Mouse (Mus musculus) megakaryocyte, embryonic 14.5 days (primary cell): Measurements from ENCODE around the gene Ikzf2. TPM values are rescaled to one million over a fixed set of nuclear protein-coding genes. Genes with fewer than 3 reads are reported as not detected.

Experiments used
- H3K27me3 ChIP-seq: replicated peaks from 2 replicates; pipeline ENCODE3; 2012; ENCODE audit warnings: inconsistent platforms
- H3K36me3 ChIP-seq: replicated peaks from 2 replicates; pipeline ENCODE3; 2012; ENCODE audit warnings: low read length, inconsistent platforms, mixed read lengths
- H3K4me1 ChIP-seq: 2 replicates; pipeline ENCODE4 v1.6.1; 2012; ENCODE audit warnings: inconsistent platforms
- H3K4me3 ChIP-seq: replicated peaks from 2 replicates; pipeline ENCODE3; 2012; ENCODE audit warnings: moderate library complexity, mild to moderate bottlenecking, inconsistent platforms
- H3K9me3 ChIP-seq: 2 replicates; pipeline ENCODE4 v1.6.1; 2012; ENCODE audit warnings: inconsistent platforms
- FLI1 ChIP-seq: IDR thresholded peaks from 2 replicates; pipeline ENCODE4 v1.6.1; 2012; ENCODE audit warnings: low read length, inconsistent platforms, mixed read lengths
- GATA1 ChIP-seq: IDR thresholded peaks from 3 replicates; pipeline ENCODE4 v1.6.1; 2012; ENCODE audit warnings: mixed read lengths, low read length, inconsistent platforms, borderline replicate concordance
- polyA plus RNA-seq: library from polyadenylated mRNA; stranded (reverse); fragments of >175 nt; gene quantifications from 2 replicates; pipeline ENCODE4 v1.2.3, GENCODE M21; 2012; ENCODE audit warnings: low replicate concordance; ENCODE audit not compliant: insufficient read depth

Gene Ikzf2
- polyA plus RNA-seq, 1 experiment: 1.7 TPM

DNA sequence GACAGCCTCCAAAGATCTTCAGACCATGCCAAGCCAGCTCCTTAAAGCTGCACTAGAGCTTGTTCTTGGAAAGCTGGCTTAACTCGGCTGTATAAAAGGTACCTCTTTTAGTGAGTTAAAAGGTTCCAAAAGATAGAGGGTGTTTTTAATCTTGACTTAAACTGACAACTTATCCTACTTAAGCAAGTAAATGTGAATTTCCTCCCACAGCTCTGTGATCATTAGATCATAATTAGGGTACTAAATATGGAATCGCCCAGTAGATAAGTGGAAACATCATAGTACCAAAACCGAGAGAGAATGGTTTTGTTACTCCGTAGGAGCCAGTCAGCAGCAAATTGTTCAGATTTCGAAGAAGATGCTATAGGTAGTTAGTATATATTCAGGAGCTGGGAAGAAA lies 187.4 kb downstream of the Ikzf2 start:
- TF ChIP-seq FLI1 (no peak), GATA1 (no peak)
- Histone ChIP-seq H3K36me3 (no peaks in the 10 kb centered on the region), H3K27me3 (no peaks in the 10 kb centered on the region), H3K4me3 (no peak overlapping the region), H3K4me1 (peaks cover 21% of the 10 kb centered on the region), H3K9me3 (no peaks in the 10 kb centered on the region)

DNA sequence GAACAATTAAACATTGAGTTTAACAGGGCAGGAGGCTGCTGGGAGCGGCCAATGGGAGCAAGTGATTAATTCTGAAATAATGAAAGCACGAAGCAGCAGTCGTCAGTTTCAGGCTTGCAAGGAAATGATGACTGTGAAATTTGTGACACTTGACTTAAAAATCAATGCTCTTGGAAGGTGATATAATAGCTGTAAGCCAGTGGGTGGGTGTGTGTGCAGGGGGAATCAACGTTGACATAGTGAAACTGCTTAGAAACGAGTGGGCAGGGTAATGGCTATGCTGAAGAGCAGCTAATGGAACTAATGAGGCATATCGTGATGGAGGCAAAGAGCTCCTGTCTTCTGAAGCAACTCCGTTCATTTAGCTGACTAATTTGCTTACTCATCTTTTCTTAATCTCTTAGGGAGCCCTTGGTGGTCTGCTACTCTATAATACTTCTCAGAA lies 188.2 kb downstream of the Ikzf2 start:
- Histone ChIP-seq H3K9me3 (no peaks in the 10 kb centered on the region), H3K27me3 (no peaks in the 10 kb centered on the region), H3K36me3 (no peaks in the 10 kb centered on the region), H3K4me3 (peak overlapping the region; percentile 86), H3K4me1 (peaks cover 21% of the 10 kb centered on the region)
- no peak for TF ChIP-seq FLI1
- TF ChIP-seq GATA1: no peak

DNA sequence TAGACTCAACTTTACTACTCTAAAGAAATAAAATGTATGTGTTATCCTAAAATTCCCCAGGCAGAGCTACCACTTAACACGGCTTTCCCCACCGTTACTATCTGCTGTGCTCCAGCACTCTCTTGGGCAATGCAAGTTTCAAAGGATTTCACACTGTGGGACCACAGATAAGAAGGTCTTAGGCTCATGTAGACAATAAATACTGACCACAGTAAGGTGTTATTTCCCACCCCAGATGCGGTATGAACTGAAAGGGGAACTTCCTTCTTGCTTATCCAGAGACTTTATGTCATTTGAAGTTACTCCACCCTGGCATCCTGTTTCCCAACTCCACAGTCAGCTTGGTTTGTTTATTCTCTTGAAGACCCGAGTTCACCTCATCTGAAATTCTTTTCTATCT lies 191.0 kb downstream of the Ikzf2 start:
- H3K4me1 ChIP-seq: peaks cover 26% of the 10 kb centered on the region
- H3K4me3 ChIP-seq: no peak overlapping the region
- no peaks in the 10 kb centered on the region for H3K36me3 ChIP-seq
- H3K27me3 ChIP-seq: no peaks in the 10 kb centered on the region
- no peaks in the 10 kb centered on the region for H3K9me3 ChIP-seq
- TF ChIP-seq GATA1: no peak
- TF ChIP-seq FLI1: no peak

DNA sequence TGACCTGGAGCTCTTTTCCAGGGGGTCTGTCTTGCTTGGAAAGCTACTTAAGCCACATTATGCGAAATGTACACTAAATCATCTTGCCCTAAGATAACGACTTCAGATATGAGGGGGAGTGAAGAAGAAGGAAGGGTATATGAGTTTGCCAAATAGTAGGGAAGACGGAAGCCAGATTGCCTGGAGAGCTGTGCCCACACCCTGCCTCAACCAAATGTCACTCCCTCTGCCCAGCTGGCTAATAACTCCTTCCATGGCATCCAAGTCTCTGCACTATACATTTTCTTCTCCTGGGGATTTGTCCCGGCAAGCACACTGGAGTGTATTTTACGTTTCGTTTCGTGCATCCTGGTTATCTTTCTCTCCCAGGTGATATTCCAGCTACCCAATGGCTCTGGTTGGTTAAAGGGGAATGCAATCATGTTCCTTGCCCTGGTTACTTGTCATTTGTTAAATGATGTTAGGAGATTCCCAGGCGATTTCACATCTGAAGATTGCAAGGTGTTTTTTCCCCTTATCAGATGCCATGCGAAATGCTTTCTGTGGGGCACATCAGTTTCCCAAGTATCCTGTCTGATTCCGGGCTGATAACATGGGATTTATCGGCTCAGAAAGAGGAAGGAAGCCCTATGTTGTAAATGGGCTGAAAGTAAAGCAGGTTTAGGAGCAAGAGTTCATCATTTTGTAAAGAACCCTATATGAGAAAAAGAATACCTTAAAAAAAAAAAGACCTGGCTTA lies 193.6 kb downstream of the Ikzf2 start:
- no peak for TF ChIP-seq FLI1
- TF ChIP-seq GATA1: no peak
- H3K4me3 ChIP-seq: no peak overlapping the region

DNA sequence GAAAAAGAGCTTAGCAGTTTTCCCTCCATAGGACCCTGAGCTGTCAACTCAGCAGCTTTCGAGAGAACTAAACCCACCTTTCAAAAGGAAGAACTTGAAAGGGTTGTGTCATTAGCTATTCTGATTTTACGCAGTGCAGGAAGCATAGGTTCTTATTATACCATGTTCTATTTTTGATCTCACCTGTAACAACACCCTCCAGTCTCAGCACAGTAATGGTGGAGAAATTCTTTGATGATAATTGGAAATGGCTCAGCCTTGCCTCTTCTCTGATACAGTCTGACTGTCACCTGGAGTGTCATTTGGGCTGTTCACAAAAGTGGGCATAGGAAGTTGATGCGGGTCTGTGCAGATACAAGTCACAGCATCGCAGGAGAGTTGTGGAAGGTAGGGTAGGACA lies 195.0 kb downstream of the Ikzf2 start:
- Histone ChIP-seq H3K4me1 (peaks cover 21% of the 10 kb centered on the region), H3K4me3 (no peak overlapping the region), H3K27me3 (no peaks in the 10 kb centered on the region), H3K9me3 (no peaks in the 10 kb centered on the region), H3K36me3 (no peaks in the 10 kb centered on the region)
- TF ChIP-seq FLI1: no peak
- TF ChIP-seq GATA1: no peak

More for the DNA sequence above, 193.6 kb downstream of the Ikzf2 start:
- peaks cover 20% of the 10 kb centered on the region for H3K4me1 ChIP-seq
- no peaks in the 10 kb centered on the region for H3K27me3 ChIP-seq
- no peaks in the 10 kb centered on the region for H3K9me3 ChIP-seq
- no peaks in the 10 kb centered on the region for H3K36me3 ChIP-seq

DNA sequence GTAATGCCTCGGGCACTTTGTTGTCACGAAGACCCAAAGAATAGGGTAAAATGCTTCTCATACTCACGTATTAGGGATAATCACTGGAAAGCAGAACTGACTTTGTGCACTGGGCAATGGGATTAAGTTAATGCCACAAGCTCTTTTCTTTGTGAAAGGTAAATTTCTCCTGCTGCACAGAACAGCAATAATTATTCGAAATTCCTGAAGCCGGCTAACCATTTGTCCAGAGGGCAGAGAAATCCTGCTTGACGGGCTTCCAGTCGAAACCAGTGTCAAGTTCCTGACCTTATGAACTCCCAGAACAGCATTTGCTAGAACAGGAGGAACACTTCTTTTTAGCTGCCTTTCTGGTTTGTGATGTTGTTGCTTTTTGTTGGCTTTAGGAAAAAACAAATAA lies 198.0 kb downstream of the Ikzf2 start:
- Histone ChIP-seq H3K9me3 (no peaks in the 10 kb centered on the region), H3K36me3 (no peaks in the 10 kb centered on the region), H3K4me1 (peaks cover 12% of the 10 kb centered on the region), H3K27me3 (no peaks in the 10 kb centered on the region), H3K4me3 (no peak overlapping the region)
- TF ChIP-seq FLI1 (no peak), GATA1 (no peak)

DNA sequence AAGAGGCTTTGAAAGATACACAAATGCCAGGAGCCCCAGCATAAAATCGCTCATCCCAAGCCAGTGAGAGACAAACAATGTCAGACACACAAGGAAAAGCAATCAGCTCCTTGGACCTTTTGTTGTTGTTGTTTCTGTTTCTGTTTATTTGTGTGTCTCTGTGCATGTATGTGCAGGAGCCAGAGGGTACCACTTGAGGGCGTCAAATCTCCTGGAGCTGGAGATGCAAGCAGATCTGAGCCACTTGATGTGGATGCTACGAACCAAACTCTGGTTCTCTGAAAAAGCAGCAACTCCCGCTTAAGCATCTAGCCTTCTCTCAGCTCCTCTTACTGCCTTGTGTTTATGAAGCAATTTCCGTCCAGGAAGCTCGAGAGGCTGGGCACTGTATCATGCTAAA lies 198.4 kb downstream of the Ikzf2 start:
- H3K4me1 ChIP-seq: peaks cover 12% of the 10 kb centered on the region
- no peak overlapping the region for H3K4me3 ChIP-seq
- TF ChIP-seq FLI1 (no peak), GATA1 (no peak)
- H3K9me3 ChIP-seq: no peaks in the 10 kb centered on the region
- H3K36me3 ChIP-seq: no peaks in the 10 kb centered on the region
- H3K27me3 ChIP-seq: no peaks in the 10 kb centered on the region

Other genes starting within 250 kb of the Ikzf2 start
- not detected in 2 replicates for gene Spag16, start 139.7 kb upstream of the Ikzf2 start, polyA plus RNA-seq